ENCODE assay signal across 8 mouse cellular contexts in genomic region chr19:36818141-36818885, GRCm38 (mm10). TPM values are rescaled to one million over a fixed set of nuclear protein-coding genes. Genes with fewer than 3 reads are reported as not detected.
DNase-seq lines count a peak whose midpoint lies in the region; ATAC-seq lines count a peak whose summit lies in the region.

No protein-coding gene starts in this region.

- WGBS in heart, embryonic 12.5 days, result 6% methylated on average over 22 of the region's 22 CpGs
- WGBS in midbrain, embryonic 14.5 days, result 3% methylated on average over 22 of the region's 22 CpGs

- no peaks in the 10 kb centered on the region for H3K9me3 ChIP-seq in heart, embryonic 12.5 days (replicated peaks)
- no peaks in the 10 kb centered on the region for H3K9me3 ChIP-seq in midbrain, embryonic 14.5 days (ENCODE audit: control insufficient read depth, low read length)

- H3K27ac ChIP-seq in heart, embryonic 12.5 days (ENCODE audit: poor library complexity, severe bottlenecking), result peak overlapping the region; percentile 41
- H3K27ac ChIP-seq in midbrain, embryonic 14.5 days (replicated peaks; ENCODE audit: low read depth, low read length), result 0 out of 2 replicates have a peak overlapping the region, but pooled peaks have one; percentile 22

- intact Hi-C loops in heart, postnatal 25 days (cut with DNase I), result loop anchor here (1.0 to 10.0 kb wide), 2 partner anchors 15 to 156 kb away; no protein-coding TSS in a partner anchor

- H3K4me3 ChIP-seq in heart, embryonic 12.5 days, result peak overlapping the region; percentile 57
- peak overlapping the region; percentile 35 for H3K4me3 ChIP-seq in midbrain, embryonic 14.5 days (replicated peaks; ENCODE audit: low read depth, low read length)

- H3K9ac ChIP-seq in heart, embryonic 12.5 days, result peak overlapping the region; percentile 67
- peak overlapping the region; percentile 46 for H3K9ac ChIP-seq in midbrain, embryonic 14.5 days (replicated peaks; ENCODE audit: low read length)

- no peaks in the 10 kb centered on the region for H3K27me3 ChIP-seq in heart, embryonic 12.5 days (replicated peaks)
- H3K27me3 ChIP-seq in midbrain, embryonic 14.5 days (ENCODE audit: control insufficient read depth, insufficient read depth, low read length), result no peaks in the 10 kb centered on the region

- peaks cover 17% of the 10 kb centered on the region; the same call in 1 of the 2 replicates for H3K4me1 ChIP-seq in heart, embryonic 12.5 days (replicated peaks)
- no peaks in the 10 kb centered on the region for H3K4me1 ChIP-seq in midbrain, embryonic 14.5 days (ENCODE audit: control insufficient read depth, insufficient read depth, low read length)

- 0 out of 2 replicates have a peak, but pooled peaks have one; percentile 2 for ATAC-seq in common myeloid progenitor, adult 5-6 weeks (replicated peaks; ENCODE audit: low read depth, poor library complexity, severe bottlenecking)
- ATAC-seq in heart, embryonic 12.5 days (ENCODE audit: insufficient number of reproducible peaks, low FRiP score), result peak; percentile 51; the same call in 1 of the 2 replicates
- ATAC-seq in midbrain, embryonic 14.5 days (ENCODE audit: low FRiP score, low TSS enrichment), result peak; percentile 53; the same call in 1 of the 2 replicates

- DNase-seq in heart, adult 11 months, result peak; percentile 96
- DNase-seq in heart, postnatal 25 days (ENCODE audit: low spot score), result no peak
- peak; percentile 69 to 77 for DNase-seq in kidney, postnatal 4 days
- DNase-seq in midbrain, embryonic 14.5 days, result peak; percentile 70
- DNase-seq in layer of hippocampus, postnatal 36 days, result no peak
- DNase-seq in cerebellum, adult 11-12 months, result no peak

- no peaks in the 10 kb centered on the region for H3K36me3 ChIP-seq in heart, embryonic 12.5 days
- no peaks in the 10 kb centered on the region for H3K36me3 ChIP-seq in midbrain, embryonic 14.5 days (ENCODE audit: control insufficient read depth, insufficient read depth, low read length)

- peak overlapping the region; percentile 82 for H3K4me2 ChIP-seq in heart, embryonic 12.5 days
- peak overlapping the region; percentile 63 for H3K4me2 ChIP-seq in midbrain, embryonic 14.5 days (ENCODE audit: low read length)

RNA-seq across cellular contexts. Expression of gene Tnks2, which starts 15.7 kb away (rescaled TPM):
- total RNA-seq in heart, postnatal 25 days (2021), result 10 to 100 TPM; 73.8 to 79.6 TPM
- 93.1 and 106 TPM in 2 replicates for total RNA-seq in common myeloid progenitor, adult 5-6 weeks (2017)
- 76.5 and 81.3 TPM in 2 replicates for polyA plus RNA-seq in heart, embryonic 12.5 days (2016; fragmentation: Nextera tagmentation; extraction: Ambion mirVana)
- 64.1 and 95.9 TPM in 2 replicates for polyA plus RNA-seq in midbrain, embryonic 14.5 days (2014; fragmentation: Nextera tagmentation; extraction: Ambion mirVana)
- 100 to 1,000 TPM; 127 to 133 TPM for total RNA-seq in layer of hippocampus, postnatal 36 days (2021)

Comparison
In these comparisons a context has a peak if more than half of its experiments do, and no peak if none do; other contexts are left out.
1. DNase-seq: peak in heart, adult 11 months (single experiment), kidney, postnatal 4 days (2 of 2) and midbrain, embryonic 14.5 days (single experiment); none in heart, postnatal 25 days (single experiment), layer of hippocampus, postnatal 36 days (0 of 2) and cerebellum, adult 11-12 months (single experiment).
2. ATAC-seq: peak in every context shown above with its lines; median percentile 53 in midbrain, embryonic 14.5 days; 51 in heart, embryonic 12.5 days; 2 in common myeloid progenitor, adult 5-6 weeks.